Mouse (Mus musculus) frontal cortex, postnatal 25 days (tissue): ENCODE measurements around the gene Gng2.
"Not testable (repeated sequence)": the region's sequence is repeated elsewhere in the genome, so short reads cannot be mapped to it uniquely, and the experiment has no call there.

Experiments
- DNase-seq, 2 experiments: peaks; one replicate each; pipeline ENCODE4 v3.0.0; 2022; ENCODE audit warnings: low spot score in 2 of 2

The Gng2 gene

DNA sequence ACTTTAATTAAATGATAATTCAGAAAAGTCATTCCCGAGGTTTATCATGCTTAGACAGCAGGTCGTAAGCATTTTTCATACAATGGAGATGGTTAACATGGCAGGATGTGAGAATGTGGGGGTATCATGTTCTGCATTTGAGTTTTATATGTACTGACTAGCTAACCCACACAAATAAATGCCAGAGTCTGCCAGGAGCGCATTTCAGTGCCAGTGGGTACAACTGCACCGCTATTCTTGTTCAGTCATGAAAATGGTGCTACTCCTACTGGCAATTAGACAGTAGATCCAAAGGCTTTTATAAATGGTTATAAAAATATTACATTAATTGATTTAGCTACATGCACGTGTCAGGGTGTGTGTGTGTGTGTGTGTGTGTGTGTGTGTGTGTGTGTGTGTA lies 38.9 kb downstream of the Gng2 start:
- no peak for DNase-seq

GRCm38 (mm10) chr14:19935084-19935483 lies 42.3 kb downstream of the Gng2 start:
- DNase-seq, result no peak

DNA sequence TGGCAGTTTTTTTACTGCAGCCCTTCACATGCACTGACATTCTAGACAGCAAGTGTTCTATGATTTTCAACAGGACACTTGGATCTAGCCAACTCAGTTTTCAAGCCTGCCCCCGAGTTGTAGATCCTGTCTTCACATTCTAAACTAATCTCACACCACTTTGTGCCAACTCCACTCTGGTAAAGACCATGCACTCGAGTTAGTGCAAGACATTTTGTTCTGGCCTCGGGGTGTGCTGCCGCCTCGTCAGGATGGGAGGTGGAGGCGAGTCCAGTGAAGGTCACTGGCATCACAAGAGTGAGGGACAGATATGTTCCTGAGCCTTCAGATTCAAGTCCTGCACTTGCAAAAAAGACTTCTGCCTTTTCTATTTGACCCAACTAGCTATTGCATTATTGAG lies 44.1 kb downstream of the Gng2 start:
- no peak for DNase-seq

DNA sequence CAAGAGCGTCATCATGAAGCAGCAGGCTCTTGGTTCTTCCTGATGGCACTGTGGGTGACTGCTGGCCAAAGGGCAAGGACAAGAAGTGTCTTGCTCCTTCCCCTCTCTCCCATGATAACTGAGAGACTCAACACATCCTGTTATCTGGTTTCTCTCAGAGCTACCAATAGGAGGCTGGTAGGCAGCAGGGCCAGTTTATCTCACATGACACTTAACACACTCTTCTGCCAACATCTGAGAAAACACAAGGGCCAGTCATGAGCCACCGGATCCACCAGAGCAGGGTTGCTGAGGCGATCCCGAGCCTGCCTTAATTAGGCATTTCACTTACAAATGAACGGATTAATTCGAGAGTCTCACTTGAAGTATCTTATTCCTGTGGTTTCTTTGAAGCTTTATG lies 49.5 kb downstream of the Gng2 start:
- no peak for DNase-seq

DNA sequence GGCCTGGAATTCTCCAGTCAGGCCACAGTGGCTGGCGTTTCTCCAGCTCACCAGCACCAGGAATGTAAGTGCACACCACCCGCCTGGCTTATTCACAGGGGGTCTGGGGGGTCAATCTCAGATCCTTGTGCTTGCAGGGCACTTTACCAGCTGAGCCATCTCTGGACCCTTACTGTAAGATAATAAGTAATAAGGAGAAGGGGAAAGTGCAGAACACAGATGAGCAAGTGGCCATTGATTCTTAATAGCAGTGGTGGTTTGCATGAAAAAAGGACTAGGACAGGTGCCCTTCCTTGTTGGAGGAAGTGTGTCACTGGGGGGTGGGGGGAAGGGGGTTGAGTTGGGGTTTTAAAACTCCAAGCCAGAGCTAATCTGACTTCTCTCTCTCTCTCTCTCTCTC lies 50.3 kb downstream of the Gng2 start:
- DNase-seq, result no peak

DNA sequence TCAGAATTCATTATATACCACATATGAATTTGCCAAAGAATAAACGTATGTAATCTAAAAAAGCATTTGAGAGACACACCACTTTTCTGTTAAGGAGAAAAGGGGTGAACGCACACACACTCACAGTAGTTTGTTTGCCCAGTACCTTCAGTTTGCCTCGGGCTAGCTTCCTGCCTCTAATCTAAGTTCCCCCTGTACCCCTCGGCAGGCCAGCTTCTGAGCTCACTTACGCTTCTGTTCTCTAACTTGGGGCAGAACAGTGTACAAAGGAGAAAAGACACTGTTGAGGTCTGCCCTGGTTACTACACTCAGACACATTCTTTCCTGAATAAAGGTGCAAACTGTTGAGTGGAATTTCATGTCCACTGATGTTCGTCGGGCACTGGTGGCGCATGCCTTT lies 51.1 kb downstream of the Gng2 start:
- DNase-seq, result no peak

GRCm38 (mm10) chr14:19925157-19925556 lies 52.3 kb downstream of the Gng2 start:
- DNase-seq, result no peak

GRCm38 (mm10) chr14:19924086-19924485 lies 53.3 kb downstream of the Gng2 start:
- no peak for DNase-seq

GRCm38 (mm10) chr14:19920254-19920691 lies 57.2 kb downstream of the Gng2 start:
- DNase-seq, result no peak

GRCm38 (mm10) chr14:19919789-19920188 lies 57.6 kb downstream of the Gng2 start:
- DNase-seq, result no peak

- no peak for DNase-seq
Measured at GRCm38 (mm10) chr14:19917534-19917933, 59.9 kb downstream of the Gng2 start.

GRCm38 (mm10) chr14:19916315-19916714 lies 61.1 kb downstream of the Gng2 start:
- DNase-seq, result no peak

GRCm38 (mm10) chr14:19912891-19913290 lies 64.5 kb downstream of the Gng2 start:
- DNase-seq, result no peak

GRCm38 (mm10) chr14:19905615-19906014 lies 71.8 kb downstream of the Gng2 start:
- peak; percentile 23 to 39 for DNase-seq

DNA sequence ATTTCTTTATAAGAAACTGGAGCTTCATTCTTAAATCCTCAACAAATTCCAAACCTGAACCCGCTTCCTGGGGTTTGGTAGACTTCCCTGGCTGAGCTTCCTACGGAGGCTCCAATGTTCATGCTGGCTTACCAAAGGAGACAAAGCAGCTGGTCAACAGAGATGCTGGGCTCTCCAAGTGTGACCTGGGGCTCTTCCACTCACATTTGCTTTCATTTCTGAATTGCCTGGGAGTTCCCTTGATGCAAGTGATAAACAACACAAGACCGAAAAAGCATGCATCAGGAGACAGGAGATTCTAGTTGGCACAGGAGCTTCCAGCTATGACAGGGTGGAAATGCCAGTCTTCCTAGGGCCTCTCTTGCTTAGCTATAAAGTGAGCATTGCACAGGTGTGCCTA lies 72.6 kb downstream of the Gng2 start:
- DNase-seq, result no peak

DNA sequence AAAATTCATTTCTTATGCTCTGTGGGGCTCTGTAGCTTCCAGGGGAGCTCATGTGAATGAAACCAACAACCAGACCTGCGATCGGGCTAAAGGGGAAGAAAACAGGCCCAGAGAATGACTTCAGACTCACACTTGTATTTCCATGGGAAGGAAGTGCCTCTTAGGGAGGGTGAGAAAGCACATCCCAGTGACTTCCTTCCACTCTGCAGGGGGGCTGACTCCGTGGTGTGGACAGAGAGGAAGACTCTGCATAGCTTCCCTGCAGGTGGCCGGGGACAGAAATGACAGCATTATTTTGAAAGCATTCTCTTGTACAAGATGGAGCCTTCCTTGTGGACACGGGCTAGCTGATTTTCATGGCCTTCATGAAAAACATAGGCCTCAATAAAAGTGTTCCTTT lies 73.4 kb downstream of the Gng2 start:
- no peak for DNase-seq

GRCm38 (mm10) chr14:19900492-19900891 lies 76.9 kb downstream of the Gng2 start:
- no peak for DNase-seq

GRCm38 (mm10) chr14:19887569-19887968 lies 89.9 kb downstream of the Gng2 start:
- DNase-seq, result no peak

- not testable (repeated sequence) for DNase-seq
Measured at GRCm38 (mm10) chr14:19884431-19884830, 93.0 kb downstream of the Gng2 start.

DNA sequence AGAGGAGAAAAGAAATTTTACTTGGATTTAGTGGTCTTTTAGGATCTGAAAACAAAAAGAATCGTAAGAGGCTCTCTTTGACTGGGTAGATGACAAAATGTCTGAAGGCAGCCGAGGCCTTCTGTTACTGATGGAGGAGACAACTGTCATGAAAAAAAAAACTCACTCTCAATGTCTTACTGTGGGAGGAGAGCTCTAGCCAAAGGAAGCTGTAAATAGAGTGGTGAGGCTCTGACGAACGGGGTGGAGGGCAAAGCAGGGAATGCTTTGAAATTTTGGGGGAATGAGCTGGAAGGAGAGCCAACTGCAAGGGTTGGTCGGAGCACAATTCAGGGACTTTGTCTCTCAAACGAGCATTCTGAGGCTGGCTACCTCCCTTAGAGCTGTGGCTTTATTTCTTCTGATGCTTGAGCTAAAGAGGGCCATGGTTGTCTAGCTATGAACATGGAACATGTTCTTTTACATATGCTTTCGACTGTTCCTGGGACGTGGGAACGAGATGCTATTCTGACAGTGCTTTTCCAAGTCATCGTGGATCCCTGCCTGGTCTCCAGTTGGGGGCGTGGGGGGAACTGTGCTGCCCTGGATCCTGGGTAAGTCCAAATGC lies 103.1 kb downstream of the Gng2 start:
- no peak for DNase-seq

- no peak for DNase-seq
Measured at GRCm38 (mm10) chr14:19867286-19867935, 110.0 kb downstream of the Gng2 start.

DNA sequence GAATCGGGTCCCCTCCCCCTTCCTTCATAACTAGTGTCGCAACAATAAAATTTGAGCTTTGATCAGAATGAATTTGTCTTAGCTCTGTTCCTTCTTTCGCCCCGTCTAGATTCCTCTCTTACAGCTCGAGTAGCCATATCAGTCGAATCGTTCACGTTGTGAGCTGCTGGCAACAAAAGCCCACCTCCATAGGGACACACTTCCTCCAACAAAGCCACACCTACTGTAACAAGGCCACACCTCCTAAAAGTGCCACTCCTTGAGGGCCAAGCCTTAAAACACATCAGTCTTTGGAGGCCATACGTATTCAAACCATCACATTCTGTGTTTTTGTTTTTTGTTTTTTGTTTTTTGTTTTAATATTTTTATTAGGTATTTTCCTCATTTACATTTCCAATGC lies 112.3 kb downstream of the Gng2 start:
- DNase-seq, result not testable (repeated sequence)

- DNase-seq, result no peak
Measured at GRCm38 (mm10) chr14:19861311-19862080, 115.9 kb downstream of the Gng2 start.
